Mouse (Mus musculus): ENCODE data around the gene Lamb1.

Gene Lamb1

DNA sequence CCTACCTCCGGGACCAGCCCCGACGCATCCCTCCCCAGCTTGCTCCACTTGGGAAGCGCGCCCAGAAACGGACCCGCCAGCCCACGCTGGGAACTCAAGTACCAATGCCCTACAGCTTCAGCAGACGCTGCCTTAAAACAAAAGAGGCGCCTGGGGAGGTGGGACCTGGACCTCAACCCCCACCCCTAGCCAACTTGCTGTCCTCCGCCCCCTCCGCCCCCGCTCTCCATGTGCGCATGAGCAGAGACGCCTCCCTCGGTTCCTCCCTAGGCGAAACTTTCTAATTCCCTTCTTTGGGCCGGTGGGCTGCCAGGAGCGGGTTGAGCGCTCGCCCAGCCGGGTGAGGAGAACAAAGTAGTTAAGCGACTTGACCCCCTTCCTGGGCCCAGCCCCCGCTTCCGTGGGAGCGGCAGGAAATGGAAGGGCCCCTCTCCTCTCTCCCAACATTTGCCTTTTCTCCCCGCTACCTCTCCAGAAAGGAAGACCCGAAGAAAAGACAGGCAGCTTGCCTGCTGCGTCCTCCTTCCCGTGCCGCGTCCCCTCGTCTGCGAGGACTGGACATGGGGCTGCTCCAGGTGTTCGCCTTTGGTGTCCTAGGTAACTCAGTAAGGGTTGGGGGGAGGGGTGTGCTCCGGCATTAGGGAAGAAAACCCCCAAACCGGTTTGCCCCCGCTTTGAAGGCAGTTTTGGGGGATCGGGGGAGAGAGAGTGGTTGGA lies at the start of gene Lamb1:
Gene Lamb1 (plus strand): TSS at position 230 of the 717 bp plus-strand sequence.
- DNase-seq: no peak

- DNase-seq: no peak
Observed at GRCm38 (mm10) chr12:31217232-31217631, 47.8 kb upstream of the Lamb1 start.

- DNase-seq: no peak
Observed at GRCm38 (mm10) chr12:31218774-31219173, 46.3 kb upstream of the Lamb1 start.

DNA sequence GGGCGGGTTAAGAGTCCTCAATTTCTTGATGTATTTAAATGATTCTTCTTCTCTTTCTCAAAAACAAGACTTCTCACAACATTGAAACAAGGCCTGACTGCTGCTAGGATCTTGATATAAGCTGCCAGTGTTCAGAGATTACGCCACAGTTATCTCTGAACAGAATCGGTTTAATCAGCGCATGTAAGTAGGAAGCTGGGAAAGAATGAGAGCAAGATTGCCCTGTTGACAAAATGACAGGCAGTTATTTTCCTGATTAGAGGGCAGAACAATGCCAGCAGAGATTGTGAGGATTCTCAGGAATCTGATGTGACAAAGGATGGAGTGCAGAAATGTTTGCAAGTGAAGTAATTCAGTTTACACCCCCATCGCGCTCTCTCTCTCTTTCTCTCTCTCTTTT lies 43.5 kb upstream of the Lamb1 start:
- DNase-seq: no peak

- no peak for DNase-seq
Observed at GRCm38 (mm10) chr12:31222282-31222681, 42.8 kb upstream of the Lamb1 start.

DNA sequence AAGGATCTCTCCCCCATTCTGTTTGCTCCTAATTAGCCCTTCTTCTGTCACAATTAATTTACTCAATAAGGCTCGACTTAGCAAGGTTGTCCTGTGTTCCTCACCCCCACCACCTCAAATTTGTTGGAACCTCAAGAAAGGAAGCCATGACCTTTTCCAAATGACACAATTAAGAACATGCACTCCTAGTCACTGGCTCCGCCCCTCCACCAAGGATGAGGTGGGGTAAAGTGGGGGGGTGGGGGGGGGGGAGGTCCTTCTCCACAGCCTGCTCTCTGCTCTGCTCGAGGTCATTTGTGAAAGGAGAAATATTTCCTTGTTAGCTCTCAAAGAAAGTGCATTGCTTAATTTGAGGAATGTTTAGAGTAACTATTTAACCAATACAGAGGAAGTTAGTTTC lies 42.3 kb upstream of the Lamb1 start:
- no peak for DNase-seq

DNA sequence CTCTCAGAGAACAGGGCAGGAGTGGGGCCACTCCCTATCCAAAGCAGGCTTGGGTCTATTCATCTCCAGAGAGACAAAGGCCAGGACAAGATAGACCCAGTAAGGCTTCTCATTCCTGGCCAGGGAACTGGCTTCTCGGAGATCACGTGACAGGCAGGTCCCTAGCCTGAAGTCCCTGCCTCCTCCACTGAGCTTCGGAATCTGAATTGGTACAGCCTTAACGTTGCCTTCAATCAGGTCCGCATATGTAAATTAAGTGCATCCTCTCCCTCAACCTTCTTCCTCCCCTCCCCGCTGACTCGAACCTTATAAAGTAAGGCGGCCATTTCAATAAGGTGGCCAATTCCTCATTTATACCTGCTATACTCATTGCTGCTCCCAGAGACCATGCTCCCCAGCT lies 39.6 kb upstream of the Lamb1 start:
- DNase-seq: no peak

- DNase-seq: no peak
Observed at GRCm38 (mm10) chr12:31227167-31227566, 37.9 kb upstream of the Lamb1 start.

GRCm38 (mm10) chr12:31228878-31229277 lies 36.2 kb upstream of the Lamb1 start:
- no peak for DNase-seq

- no peak for DNase-seq
Observed at GRCm38 (mm10) chr12:31232635-31233034, 32.4 kb upstream of the Lamb1 start.

- no peak for DNase-seq
Observed at GRCm38 (mm10) chr12:31235018-31235417, 30.0 kb upstream of the Lamb1 start.

- DNase-seq: no peak
Observed at GRCm38 (mm10) chr12:31236861-31237595, 28.0 kb upstream of the Lamb1 start.

GRCm38 (mm10) chr12:31239031-31239583 lies 25.9 kb upstream of the Lamb1 start:
- no peak for DNase-seq

DNA sequence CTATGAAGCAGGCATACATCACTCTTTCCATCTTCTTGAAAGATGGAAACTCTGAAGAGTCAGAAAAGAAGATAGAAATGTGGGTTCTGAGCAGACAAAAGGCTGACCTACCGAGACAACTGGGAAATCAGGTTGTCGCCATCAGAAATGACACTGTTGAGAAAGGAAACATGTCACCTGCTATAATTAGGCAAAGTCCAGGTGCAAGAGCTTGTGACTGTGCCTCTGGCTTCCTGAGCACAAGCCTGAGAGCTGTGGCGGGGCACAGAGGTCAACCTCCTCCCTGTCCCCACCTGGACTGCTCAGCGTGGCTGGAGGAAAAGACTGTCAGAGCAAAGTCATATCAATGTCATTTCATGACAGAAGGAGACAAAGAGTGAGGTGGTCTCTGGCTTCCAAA lies 25.2 kb upstream of the Lamb1 start:
- no peak for DNase-seq

GRCm38 (mm10) chr12:31240470-31240869 lies 24.6 kb upstream of the Lamb1 start, which contains the start of gene Gm6993:
Gene Gm6993 (plus strand): TSS chr12:31240770.
- DNase-seq: no peak

GRCm38 (mm10) chr12:31241595-31242342 lies 23.3 kb upstream of the Lamb1 start:
- no peak for DNase-seq

DNA sequence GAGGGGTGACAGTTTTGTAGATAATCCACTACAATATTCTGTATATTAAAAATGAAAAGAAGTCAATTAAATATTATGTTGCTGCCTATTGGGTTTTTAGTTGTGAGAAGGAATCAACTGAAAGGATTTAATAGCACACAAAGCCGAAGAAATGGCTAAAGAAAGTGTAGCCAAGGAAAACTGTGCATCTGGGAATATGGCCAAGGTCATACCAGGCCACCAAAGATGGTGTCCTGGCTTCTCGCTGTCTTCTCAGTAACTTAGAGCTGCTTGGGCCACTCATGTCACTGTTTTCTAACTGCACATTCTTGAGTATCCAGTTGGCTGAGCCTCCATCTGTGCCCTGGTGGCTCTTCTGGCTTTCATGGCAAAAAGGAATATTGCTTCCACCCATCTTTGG lies 21.0 kb upstream of the Lamb1 start:
- no peak for DNase-seq

GRCm38 (mm10) chr12:31244691-31245090 lies 20.3 kb upstream of the Lamb1 start:
- DNase-seq: no peak

GRCm38 (mm10) chr12:31246153-31246552 lies 18.9 kb upstream of the Lamb1 start:
- DNase-seq: no peak

GRCm38 (mm10) chr12:31246615-31247014 lies 18.4 kb upstream of the Lamb1 start:
- DNase-seq: no peak

GRCm38 (mm10) chr12:31248165-31248564 lies 16.9 kb upstream of the Lamb1 start:
- no peak for DNase-seq

DNA sequence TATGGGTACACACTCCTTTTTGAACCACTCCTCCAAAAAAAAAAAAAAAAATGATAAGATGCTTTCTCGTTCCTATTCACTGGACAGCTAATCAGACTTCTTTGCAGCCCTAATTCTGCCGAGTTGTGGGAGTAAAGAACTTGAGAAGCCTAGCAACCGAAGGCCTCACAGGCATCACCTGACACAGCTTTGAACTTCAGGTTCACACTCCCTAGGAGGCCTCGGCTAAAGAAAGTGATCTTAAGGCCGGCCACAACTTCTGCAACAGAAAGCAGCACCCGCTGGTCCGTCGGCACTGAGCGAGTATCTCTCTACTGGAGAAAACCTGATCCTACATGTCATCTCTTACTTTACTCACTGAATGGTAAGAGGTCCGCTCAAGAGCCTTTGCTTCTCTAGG lies 16.4 kb upstream of the Lamb1 start:
- DNase-seq: no peak

DNA sequence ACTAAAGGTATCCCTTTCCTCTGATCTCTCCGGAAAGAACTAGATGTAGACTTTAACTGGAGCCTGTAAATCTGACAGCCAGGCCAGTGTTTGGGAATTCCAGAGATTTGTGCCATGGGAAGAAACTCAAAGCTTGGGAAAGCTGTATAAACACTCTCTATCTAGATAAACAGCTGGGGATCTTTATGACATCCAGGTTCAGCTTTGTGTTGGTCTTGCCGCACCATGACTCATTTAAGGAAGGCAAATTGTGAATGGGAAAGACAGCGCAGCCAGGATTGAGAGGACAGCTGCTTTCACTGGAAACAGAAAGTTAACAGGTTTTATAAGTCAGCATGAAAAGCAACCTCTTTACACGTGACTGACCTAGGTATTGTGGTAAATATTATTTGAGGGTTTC lies 12.8 kb upstream of the Lamb1 start:
- DNase-seq: no peak

Measured in spleen, adult 18-20 months (tissue).